Mouse (Mus musculus): ENCODE measurements at regions not wholly inside any gene's neighbourhood (a gene's known extent, or its start where the extent isn't known, plus 50 kb on each side); places are given as distances from the start of the nearest gene placed in this dataset.

DNA sequence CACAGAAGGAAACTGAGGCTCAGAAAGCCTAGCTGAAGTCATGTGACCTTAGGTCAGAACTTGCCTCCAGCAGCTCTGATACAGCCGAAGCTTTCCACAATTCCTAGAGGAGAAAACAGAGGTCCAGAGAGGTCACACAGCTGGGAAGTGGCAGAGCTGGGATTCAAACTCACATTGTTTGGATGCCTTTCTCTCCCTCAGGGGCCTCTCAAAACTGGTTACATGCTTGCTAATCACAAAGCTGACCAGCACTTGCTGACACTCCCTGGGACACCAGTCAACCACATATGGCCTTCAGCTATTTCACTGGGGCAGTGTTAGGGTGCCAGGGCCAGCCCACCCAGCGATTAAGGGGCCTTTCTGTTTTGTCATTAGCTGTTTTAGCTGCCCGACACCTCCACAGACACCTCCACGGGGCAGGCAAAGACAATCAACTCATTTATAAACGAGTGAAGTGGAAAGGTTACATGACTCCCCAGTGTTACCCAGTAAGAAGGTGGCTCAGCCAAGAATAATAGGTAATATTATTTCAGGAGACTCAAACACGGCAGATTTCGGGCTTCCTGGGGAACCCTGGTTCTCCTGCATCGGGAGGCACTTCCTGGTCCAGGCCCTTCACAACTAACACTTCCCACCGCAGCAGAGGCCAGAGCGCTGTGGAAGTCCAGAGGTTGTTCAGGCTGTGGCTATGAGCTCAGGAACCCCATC lies 71.4 kb downstream of the 2410131K14Rik start:
- ATAC-seq: no peak

DNA sequence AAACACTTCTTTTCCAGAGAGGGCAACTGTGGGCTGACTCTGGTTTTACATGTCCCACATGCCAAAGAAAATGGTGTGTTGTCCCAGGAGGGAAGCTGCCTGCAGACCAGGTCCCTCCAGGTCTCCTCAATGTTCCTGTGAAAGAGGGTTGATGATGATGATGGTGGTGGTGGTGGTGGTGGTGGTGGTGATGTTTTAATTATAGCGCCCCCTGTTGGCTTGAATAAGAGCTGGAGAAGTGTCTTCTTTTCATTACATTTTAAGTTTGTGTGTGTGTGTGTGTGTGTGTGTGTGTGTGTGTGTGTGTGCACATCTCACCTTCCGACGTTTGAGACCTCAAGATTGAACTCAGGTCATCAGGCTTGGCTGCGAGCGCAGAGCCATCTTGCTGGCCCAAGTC lies 73.0 kb downstream of the 2410131K14Rik start:
- ATAC-seq: no peak

DNA sequence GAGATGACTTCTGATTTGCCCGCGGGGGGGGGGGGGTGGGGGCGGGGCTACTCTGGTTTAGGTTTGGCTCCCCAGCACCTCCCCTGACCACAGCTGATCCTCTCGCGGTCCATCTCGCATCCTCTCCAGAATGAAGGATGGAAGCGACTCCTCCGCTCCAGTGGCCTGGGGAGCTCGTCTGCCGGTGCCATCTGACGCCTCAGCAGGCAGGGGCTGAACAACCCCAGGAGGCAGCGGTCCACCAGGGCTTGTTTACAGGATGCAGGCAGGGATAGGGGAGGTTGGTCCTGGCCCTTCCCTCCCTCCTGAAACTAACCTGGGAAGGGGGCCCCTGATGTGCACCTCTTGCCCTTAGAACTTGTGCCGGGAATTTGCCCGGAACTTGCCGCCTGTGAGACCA lies 73.9 kb downstream of the 2410131K14Rik start:
- ATAC-seq: no peak

DNA sequence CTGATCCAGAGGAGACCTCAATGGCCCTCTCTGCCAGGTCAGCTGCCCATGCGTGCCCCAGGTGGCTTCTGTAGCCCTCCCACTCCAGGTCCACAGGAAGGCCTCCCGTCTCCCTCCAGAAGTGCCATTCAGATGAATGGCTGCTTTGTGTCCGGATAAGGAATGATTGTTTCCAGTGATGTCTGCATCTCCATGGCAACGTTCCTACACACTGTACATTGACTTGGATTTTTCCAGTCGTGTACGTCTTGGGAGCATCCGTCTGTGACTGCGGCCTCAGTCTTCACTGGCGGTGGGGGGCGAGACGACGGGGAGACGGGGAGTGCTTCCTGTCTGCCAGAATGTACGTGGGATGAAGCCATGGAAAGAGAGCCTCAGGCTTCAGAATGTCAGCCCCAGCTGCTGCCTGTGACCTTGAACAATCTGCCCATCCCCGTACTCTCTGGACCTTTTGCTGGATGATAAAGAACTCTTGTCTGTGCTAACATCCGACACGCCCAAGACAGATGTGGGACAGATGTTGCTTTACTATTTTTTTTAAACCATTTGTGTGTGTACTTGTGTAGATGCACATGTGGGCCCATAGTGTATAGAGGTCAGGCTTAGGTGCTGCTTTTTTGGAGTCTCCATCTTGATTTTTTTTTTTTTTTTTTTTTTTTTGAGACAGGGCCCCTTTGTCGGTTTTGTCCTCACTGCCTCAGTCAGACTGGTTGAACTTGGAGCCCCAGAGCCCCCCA lies 76.9 kb downstream of the 2410131K14Rik start:
- ATAC-seq: no peak

DNA sequence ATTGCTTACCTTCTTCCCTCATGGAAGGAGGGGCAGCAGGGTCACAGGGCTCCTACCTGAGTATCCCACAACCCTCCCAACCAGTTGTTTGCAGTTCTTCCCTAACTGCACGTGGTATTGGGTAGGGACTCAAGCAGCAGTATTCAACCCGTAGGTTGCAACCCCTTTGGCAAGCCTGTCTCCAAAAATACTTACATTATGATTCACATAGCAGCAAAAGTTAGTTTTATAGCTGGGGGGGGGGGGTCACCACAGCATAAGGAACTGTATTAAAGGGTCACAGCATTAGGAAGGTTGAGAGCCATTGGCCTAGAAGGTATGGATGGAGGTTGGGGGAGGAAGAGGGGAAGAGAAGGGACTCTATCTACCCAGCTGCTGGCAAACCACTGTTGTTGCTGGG lies 78.1 kb downstream of the 2410131K14Rik start:
- no peak for ATAC-seq

DNA sequence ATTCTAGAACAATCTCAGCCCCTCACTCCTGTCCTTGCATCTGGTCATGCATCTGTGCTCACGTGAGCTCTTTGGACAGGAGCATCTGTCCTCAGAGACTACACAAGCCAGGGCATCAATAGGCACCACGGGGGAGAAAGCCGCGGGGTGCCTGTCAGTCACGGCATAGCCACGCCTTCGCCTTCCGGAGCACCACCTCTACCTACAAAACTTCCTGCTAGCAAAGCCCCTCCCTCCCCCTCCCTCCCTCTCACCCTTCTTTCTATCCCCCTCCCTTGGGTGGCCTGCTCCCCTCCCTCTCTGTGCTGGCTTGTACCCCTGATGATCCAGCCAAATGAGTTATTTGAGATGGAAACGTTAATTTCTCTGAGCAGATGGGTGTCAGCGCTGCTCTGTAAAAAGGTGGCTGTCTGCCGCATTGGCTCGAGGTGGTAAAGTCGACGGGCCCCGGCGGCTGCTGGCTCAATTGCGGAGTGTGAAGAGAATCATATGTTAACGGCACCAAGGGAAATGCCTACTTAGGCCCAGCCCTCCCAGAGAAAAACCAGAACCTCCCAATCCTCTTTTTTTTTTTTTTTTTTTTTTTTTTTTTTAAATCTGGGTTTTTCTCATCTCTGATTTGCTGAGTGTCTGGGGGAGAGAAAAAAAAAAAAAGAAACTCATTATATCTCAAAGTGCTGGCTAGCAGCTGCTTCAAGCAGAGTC lies 82.0 kb downstream of the 2410131K14Rik start:
- ATAC-seq: peak; percentile 91

DNA sequence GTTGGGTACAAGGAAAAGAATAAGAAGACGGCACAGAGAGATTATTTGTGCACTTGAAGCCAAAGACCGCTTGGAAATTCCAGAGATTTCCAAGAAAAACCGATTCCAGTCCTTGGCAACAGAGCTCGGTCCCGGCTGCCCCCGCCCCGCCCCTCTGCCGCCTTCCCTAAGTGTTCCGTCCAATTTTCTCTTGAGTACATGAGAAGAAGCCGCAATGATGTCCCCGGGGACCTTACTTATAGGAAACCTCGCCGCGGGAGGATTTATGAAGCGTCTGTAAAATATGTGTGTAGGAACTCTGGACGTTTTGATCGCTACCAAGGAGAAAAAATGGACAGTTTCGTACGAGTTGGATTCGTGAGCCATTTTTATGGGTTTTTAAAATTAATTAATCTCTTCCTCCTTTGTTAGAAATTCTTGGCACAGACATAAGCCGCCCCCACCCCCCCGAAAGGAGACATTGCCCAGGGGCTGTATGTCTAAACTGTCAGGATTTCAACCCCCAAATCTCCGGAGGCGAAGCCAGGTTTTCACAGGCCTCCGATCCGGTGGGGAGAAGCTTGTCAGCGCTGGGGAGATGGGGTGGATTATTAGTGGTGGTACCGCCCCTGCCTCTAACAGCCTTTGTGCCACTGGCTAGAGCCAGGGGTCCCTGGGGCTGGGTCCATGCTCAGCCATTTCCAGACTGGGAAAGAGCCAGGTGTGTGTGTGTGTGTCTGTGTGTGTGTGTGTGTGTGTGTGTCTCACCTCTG lies 83.1 kb downstream of the 2410131K14Rik start:
- no peak for ATAC-seq

DNA sequence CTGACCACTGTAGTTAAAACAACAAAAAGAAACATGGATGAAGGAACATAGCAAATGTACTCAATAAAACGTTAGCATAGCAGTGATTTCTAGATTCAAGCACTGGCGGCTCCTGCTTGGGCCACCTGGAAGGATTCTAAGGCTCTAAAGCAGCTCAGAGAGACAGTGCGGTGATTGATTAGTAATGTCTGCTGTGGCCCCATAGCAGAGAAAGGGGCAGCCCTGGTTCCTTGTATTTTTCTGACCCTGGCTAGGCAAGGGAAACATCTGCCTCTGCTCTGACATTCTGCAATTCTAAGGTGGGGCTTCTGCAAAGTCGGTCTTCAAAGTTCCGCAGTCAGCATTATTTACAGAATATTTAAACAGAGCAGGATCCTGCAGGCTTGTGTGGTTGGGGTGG lies 84.1 kb downstream of the 2410131K14Rik start:
- no peak for ATAC-seq

DNA sequence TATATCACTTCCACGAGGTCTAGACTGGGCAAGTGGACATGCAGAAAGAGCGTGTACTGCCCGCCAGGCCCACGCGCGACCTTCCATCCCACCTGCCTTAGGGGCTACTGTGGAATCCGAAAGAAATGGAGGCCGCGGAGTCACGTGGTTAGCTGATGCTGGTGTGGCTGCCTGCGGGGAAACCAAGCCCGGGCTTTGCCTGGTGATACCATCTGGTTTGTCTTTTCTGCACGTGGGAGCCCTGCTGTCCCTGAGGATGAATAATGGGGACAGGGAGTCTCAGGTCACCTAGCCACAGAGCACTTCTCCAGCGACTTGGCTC lies 86.2 kb downstream of the 2410131K14Rik start:
- ATAC-seq: no peak

DNA sequence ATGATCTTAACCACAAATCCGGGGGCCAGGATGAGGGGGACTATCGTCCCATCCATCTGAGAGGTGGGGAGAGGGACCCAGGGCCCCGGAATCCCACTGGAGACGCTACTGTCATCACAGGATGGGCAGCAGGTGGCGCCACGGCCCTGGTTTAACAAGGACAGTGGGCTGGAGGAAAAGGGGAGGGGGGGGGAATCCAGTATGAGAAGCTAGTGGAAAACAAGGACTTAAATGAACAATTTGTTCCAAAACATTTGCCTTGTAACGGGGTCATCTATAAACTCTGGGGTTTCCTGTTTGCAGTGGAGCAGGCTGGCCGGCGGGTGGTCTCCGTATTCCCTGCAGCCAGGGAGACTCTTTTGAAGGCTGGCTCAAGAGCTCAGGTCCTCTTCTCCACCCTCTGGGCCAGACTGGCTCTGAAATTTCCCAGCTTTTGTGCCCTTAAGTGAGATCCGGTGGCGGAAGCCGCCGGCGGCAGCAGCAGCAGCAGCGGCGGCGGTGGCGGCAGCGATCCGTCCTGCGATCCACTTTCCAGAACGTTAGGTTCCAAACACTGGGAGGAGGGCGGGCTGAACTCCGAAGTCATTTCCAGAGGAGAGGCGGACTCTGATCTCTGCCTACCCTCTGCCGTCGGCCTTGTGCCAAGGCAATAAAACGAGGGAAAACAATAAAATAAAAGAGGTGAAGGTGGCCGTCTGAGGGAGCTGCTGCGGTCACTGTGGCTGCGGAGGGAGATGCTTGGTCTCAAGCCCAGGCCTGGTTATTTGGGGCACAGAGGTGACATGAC lies 86.8 kb downstream of the 2410131K14Rik start:
- ATAC-seq: peak; percentile 56

DNA sequence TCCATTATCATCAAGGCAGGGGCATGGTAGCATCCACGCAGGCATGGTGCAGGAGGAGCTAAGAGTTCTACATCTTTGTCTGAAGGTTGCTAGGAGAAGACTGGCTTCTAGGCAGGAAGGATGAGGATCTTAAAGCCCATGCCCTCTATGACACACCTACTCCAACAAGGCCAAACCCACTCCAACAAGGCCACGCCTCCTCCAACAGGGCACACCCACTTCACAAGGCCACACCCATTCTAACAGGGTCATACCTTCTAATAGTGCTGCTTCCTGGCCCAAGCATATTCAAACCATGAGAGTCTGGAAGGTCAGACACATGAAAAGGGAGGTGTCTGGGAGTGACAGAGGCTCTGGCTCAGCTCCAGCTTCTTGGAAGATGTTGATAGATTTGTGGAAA lies 89.0 kb downstream of the 2410131K14Rik start:
- ATAC-seq: no peak

DNA sequence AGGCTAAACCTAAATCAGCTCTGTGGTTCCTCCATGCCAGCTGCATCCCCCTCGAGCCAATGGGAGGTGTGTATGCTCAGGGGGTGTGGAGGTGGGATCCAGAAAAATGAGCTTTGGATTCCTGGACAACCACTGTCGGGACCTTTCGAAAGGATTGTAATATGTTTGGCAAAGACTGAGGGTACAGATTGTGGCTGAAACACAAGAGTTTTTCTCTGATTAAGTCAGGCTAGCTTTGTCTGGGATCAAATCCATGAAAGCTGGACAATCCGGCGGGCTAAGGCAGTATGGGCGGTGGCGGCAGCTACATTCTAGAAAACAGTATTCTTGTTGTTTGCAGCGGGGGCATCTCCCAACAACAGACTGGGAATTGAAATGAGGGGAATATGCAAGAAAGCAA lies 93.2 kb downstream of the 2410131K14Rik start:
- no peak for ATAC-seq

DNA sequence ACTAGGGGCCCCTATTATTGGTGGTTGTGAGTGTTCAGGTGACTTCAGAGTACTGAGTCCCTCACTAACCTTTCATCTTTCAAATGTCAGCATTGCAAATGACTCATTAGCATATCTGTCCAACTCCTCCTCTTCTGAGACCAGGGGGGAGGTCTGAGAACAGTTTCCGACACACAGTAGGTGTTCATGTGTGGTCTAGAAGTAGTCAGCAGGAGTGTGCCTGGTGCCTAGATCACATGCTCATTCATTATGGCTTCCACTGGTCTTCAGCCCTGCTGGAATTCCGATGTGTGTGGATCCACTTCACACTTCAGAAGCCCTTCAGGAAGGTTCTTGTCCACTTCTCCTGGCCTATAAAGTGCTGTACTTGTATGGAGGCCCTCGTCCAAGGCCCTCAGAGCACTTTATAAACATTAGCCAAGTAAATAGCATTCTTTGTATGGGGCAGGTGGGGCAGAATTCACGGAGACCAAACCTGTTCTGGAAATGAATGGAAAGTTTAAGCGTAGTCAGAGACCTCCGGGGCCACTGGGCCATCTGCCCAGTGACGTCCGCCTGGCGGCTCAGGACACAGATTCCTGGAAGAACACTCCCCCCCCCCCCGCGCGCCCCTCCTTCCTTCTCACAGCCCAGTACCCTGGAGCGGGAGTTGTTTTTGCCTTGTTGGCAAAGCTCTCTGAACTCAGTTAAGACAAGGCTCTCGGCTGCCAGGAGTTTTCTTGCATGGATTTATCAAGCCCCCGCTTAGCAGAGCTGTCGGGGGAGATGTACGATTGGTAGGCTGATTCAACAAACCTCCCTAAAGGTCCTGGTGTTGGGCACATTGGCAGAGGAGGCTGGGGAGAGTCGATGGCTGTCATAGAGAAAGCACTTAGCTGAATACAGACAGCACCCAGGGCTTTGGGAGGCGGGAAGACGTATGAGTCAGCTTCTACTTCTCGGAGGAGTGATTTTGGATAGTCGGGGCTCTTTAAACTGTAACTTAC lies 94.9 kb downstream of the 2410131K14Rik start:
- ATAC-seq: no peak

DNA sequence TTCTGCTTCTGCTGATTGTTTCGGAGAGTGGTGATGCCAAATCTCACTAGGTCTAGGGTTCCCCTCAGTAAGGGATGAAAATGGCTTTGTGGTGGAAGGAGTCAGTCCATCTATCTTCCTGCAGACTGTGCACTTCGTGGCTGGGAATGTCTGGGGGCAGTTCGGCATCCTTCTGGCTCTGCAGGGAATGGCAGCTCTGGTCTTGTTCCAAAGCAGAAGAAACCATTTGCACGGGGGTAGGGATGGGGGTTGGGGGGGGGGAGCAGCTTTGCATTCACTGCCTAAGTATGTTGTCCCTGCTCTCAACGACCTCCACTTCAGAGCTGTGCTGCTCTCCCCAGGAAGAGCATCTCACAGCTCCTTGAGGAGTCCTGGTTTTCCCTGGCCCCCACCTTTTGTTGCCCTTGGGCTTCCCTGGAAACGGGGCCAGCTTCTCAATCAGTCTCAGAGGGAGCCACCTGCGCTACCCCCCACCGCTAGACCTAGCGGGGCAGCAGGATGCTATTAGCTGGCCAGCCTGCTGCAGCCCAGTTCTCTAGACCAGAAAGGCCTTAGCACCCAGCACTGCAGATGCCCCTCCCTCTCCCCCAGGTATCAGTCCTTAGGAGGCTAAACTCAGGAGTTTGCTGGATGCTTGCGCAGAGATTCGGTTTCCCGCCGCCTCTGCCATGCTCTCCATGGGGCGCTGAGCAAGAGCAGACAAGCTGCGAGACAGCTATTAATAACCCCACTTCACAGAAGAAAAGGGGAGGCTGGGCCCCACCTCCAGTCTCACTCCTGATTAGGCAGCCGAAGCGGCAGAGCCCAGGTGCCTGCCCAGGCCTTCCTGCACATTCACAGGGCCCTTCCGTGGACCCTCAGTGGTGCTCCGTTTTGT lies 98.7 kb downstream of the 2410131K14Rik start:
- no peak for ATAC-seq

DNA sequence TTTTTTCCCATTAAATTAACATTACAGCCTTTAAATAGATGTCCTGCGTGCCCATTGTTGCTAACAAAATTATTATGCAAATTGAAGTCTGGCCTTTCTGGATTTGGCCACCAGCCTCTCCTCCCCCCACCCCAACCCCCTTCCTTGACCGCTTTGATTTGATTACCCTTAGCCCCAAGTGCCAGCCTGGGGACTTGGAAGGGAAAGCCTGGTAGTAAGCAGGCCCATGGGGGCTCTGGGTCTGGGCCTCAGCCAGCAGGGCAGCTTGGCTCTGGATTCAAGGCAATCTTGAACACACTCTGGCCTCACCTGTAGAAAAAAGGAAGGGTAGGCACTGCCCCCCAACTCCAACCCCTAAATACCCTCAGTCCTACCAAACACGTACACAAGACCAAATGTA lies 100.2 kb downstream of the 2410131K14Rik start:
- ATAC-seq: no peak

DNA sequence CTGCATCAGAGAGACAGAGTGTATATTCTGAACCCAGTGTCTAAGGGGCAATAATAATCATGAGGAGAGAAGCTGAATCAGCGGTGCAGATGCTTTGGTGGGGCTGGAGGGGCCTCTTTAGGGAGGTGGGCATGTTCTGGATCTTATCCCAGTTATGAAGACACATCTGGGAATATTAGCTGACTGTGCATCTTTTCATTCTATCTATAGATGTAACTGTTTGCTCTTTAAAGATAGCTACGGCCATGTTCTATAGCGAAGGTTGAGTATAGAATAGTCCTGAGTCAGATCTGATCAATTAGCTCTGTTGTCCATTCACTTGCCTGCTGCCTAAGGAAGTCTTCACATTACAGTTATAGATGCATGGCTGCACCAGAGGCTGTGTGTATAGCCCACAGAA lies 104.0 kb downstream of the 2410131K14Rik start:
- no peak for ATAC-seq

DNA sequence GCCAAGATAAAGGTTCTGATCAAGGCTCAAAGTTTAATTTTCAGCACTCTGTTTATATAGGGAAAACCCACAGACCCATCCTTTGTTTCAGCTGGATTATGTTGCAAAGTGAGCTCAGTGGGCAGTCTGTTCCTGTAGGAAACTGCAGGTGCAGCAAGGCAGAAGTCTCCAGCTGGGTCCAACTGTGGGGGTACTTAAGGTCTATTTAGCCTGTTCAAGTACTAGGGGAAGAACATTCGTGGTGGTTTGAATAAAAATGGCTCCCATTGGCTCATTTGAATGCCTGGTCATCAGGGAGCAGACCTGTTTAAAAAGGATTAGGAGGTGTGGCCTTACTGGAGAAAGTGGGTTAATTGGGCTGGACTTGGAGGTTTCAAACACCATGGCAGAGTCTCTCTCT lies 106.3 kb downstream of the 2410131K14Rik start:
- no peak for ATAC-seq

DNA sequence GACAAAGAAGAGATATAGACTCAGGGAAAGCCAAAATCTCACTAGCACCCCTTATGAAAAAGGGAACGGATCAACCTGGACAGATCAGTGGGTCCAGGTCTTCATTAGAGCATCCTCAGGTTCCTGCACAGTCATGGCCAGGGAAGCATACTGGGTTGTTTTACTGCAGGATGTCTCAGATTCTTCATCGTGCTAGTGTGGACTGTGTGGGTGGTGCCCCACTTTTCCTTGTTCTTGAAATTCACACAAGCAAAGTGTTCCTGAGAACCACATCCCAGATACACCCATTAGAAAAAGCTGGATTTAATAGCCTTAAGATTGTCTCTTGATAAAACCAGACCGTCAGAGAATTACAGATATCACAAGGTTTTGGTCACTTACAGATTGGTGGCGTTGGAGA lies 107.1 kb downstream of the 2410131K14Rik start:
- ATAC-seq: no peak

DNA sequence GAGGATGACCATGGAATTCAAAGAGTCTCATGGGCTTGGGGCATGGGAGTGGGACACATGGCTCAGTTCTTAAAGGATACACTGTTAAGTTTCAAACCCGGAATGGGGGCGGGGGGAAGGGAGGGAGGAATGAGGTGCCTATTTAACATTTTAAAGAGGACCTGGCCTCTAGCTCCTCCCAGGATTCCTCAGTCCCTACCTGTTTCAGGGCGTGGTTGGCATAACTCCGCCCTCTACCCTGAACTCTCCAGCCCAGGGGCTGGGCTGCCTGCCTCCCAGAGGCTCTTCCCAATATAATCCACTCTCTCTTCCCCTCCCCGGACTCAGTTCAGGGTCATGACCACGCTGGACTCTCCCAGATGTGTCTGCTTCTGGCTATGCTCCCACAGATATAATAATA lies 108.0 kb downstream of the 2410131K14Rik start:
- no peak for ATAC-seq

DNA sequence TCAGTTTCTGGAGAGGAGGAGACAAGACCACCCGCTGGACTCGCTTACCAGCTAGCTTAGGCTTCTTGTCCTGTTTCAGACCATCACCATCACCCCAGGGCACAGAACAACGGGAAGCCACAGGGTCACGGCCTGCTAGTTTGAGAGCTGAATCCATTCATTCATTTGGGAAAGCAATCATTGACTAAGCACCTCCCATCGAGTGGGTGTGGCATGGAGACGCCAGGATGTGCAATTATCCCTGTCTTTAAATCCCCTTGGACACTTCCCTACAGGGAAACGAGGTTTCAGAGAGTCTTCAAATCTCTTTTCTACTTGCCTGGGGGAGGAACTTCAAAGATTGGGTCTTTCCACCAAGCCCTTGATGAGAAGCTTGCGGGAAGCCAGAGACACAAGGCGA lies 108.7 kb downstream of the 2410131K14Rik start:
- no peak for ATAC-seq

Data from inflammation-experienced regulatory T-cells, adult 6 months (primary cell).